In genomic region chr19:4181892-4182291, GRCm38 (mm10) we compare ENCODE assay signal across 8 mouse cellular contexts. TPM values are rescaled to one million over a fixed set of nuclear protein-coding genes. Genes with fewer than 3 reads are reported as not detected.
DNase-seq lines count a peak whose midpoint lies in the region; ATAC-seq and TF ChIP-seq lines count a peak whose summit lies in the region.
"Had no signal": no experiment of that assay in that cellular context is flagged by ENCODE, and none has a peak within 500 bp of the region (broad histone marks: within the 10 kb centered on the region; RNA-seq: fewer than 3 reads in every experiment).

No protein-coding gene starts in this region.

- no peak overlapping the region for H3K27ac ChIP-seq in MEL (ENCODE audit: control insufficient read depth, low read depth, low read length)
- H3K27ac ChIP-seq in hindbrain, postnatal 0 days: peak overlapping the region; percentile 20; the same call in 1 of the 2 replicates
- H3K27ac ChIP-seq: limb, embryonic 15.5 days had no signal

- H3K4me3 ChIP-seq in MEL (ENCODE audit: control insufficient read depth in 1 of 2, insufficient read depth in 1 of 2, low read depth in 2 of 2, low read length in 2 of 2): no peak overlapping the region
- H3K4me3 ChIP-seq in hindbrain, postnatal 0 days (ENCODE audit: low read length): no peak overlapping the region
- H3K4me3 ChIP-seq: limb, embryonic 15.5 days had no signal

- H3K9me3 ChIP-seq in MEL (replicated peaks; ENCODE audit: insufficient read depth, low read length): no peaks in the 10 kb centered on the region
- H3K9me3 ChIP-seq in hindbrain, postnatal 0 days (ENCODE audit: low read length): no peaks in the 10 kb centered on the region
- H3K9me3 ChIP-seq: limb, embryonic 15.5 days had no signal

- DNase-seq in layer of hippocampus, adult 18-20 months (ENCODE audit: low spot score in 2 of 2): peak; percentile 69 to 83
- no peak for DNase-seq in layer of hippocampus, adult 9-10 months (ENCODE audit: low spot score)
- peak; percentile 70 for DNase-seq in MEL (ENCODE audit: low read depth, low spot score)
- DNase-seq in adrenal gland, postnatal 25 days: peak; percentile 69
- peak; percentile 75 for DNase-seq in hindbrain, postnatal 0 days (ENCODE audit: low spot score)

- no peak overlapping the region for H3K9ac ChIP-seq in MEL (ENCODE audit: control insufficient read depth, low read depth, low read length, poor library complexity, severe bottlenecking)
- H3K9ac ChIP-seq in hindbrain, postnatal 0 days (replicated peaks; ENCODE audit: low read length): no peak overlapping the region
- H3K9ac ChIP-seq: limb, embryonic 15.5 days had no signal

- no peak for TF ChIP-seq POLR2A in MEL (IDR thresholded peaks at IDR 0.05; ENCODE audit: control insufficient read depth in 1 of 2, insufficient read depth in 1 of 2, low read depth in 1 of 2, low read length in 2 of 2, poor library complexity in 1 of 2)

- 0 out of 4 replicates have a peak, but pooled peaks cover 0 to 2% of the 10 kb centered on the region in 2 experiments for H3K36me3 ChIP-seq in MEL (ENCODE audit: control insufficient read depth in 1 of 2, insufficient read depth in 2 of 2, low read length in 2 of 2)
- H3K36me3 ChIP-seq in hindbrain, postnatal 0 days (ENCODE audit: insufficient read depth, low read length): no peaks in the 10 kb centered on the region
- H3K36me3 ChIP-seq: limb, embryonic 15.5 days had no signal

- H3K79me2 ChIP-seq in MEL (ENCODE audit: control insufficient read depth, insufficient read depth, low read length, poor library complexity): no peaks in the 10 kb centered on the region

- TF ChIP-seq RAD21 in MEL (IDR thresholded peaks at IDR 0.05; ENCODE audit: low read depth, low read length): no peak

- no peak for TF ChIP-seq CTCF in MEL (IDR thresholded peaks at IDR 0.05 in 2 of 3, conservative IDR thresholded peaks at IDR 0.05 in 1 of 3; ENCODE audit: control insufficient read depth in 1 of 3, insufficient read depth in 1 of 3, low read depth in 2 of 3, low read length in 3 of 3, poor library complexity in 1 of 3, severe bottlenecking in 1 of 3)
- no peak for TF ChIP-seq CTCF in hindbrain, postnatal 0 days (IDR thresholded peaks at IDR 0.05; ENCODE audit: low read depth)

- H3K27me3 ChIP-seq in MEL (ENCODE audit: control insufficient read depth in 1 of 2, insufficient read depth in 2 of 2, low read length in 2 of 2): no peaks in the 10 kb centered on the region
- no peaks in the 10 kb centered on the region for H3K27me3 ChIP-seq in hindbrain, postnatal 0 days (ENCODE audit: insufficient read depth, low read length)
- H3K27me3 ChIP-seq: limb, embryonic 15.5 days had no signal

- peak; percentile 56; the same call in 1 of the 2 replicates for ATAC-seq in hindbrain, postnatal 0 days
- ATAC-seq in megakaryocyte-erythroid progenitor cell, adult 5-6 weeks (replicated peaks; ENCODE audit: low FRiP score, low TSS enrichment, poor library complexity, severe bottlenecking): peak; percentile 40; the same call in 1 of the 2 replicates
- ATAC-seq in erythroid progenitor cell, adult 5-6 weeks (replicated peaks; ENCODE audit: low FRiP score, poor library complexity, severe bottlenecking): no peak

- H3K4me2 ChIP-seq in hindbrain, postnatal 0 days (ENCODE audit: low read depth, low read length): no peak overlapping the region
- H3K4me2 ChIP-seq: limb, embryonic 15.5 days had no signal

- 49% methylated on average over 3 of the region's 3 CpGs for WGBS in hindbrain, postnatal 0 days

- no peaks in the 10 kb centered on the region for H3K4me1 ChIP-seq in MEL (ENCODE audit: control insufficient read depth in 1 of 2, insufficient read depth in 2 of 2, low read length in 2 of 2)
- H3K4me1 ChIP-seq in hindbrain, postnatal 0 days (ENCODE audit: insufficient read depth, low read length): peaks cover 7% of the 10 kb centered on the region; the same call in 1 of the 2 replicates

- no peak for TF ChIP-seq EP300 in MEL (IDR thresholded peaks at IDR 0.05; ENCODE audit: low read depth in 1 of 2, low read length in 2 of 2)

TF ChIP-seq in MEL, 35 proteins besides CTCF, POLR2A, EP300 and RAD21:
- TF ChIP-seq ZKSCAN1 (IDR thresholded peaks at IDR 0.05; ENCODE audit: low read depth, low read length) (no peak), SIN3A (IDR thresholded peaks at IDR 0.05; ENCODE audit: low read length) (peak; percentile 13; the same call in 1 of the 2 replicates)

RNA-seq across cellular contexts. Expression of gene Carns1, which starts 6.6 kb away (rescaled TPM):
- total RNA-seq in layer of hippocampus, adult 18-20 months (2021): 1 to 10 TPM; 6.3 to 7.1 TPM
- 0.39 and 0.81 TPM in 2 replicates for total RNA-seq in MEL (2012; rRNA removed)
- under 1 TPM in 1 of 2 experiments, not detected in 1; 0.63 TPM for polyA plus RNA-seq in MEL (2012; ENCODE audit: insufficient read depth in 1 of 2, insufficient read length in 2 of 2, low read depth in 1 of 2, low replicate concordance in 2 of 2, missing spikeins in 1 of 2)
- 2.6 and 4.1 TPM in 2 replicates for total RNA-seq in adrenal gland, postnatal 25 days (2021)
- total RNA-seq in hindbrain, postnatal 0 days (2014; rRNA removed): 5.5 and 8.3 TPM in 2 replicates
- 7.1 and 7.5 TPM in 2 replicates for polyA plus RNA-seq in hindbrain, postnatal 0 days (2015; fragmentation: Nextera tagmentation; extraction: Ambion mirVana)
- total RNA-seq in megakaryocyte-erythroid progenitor cell, adult 5-6 weeks (2014; fragmentation: Nextera tagmentation): 8.1 and 10.9 TPM in 2 replicates
- total RNA-seq in megakaryocyte-erythroid progenitor cell, adult 5-6 weeks (2017): 0.19 and 1.0 TPM in 2 replicates
- 0.72 and 2.5 TPM in 2 replicates for total RNA-seq in erythroid progenitor cell, adult 5-6 weeks (2015; ENCODE audit: low replicate concordance)
- total RNA-seq in erythroid progenitor cell, adult 5-6 weeks (2017; ENCODE audit: low replicate concordance): 0.13 and 1.5 TPM in 2 replicates

RNA-seq across cellular contexts. Expression of gene Tbc1d10c, which starts 9.2 kb away (rescaled TPM):
- 1 to 10 TPM in 1 of 2 experiments, under 1 TPM in 1; 0.52 to 1.0 TPM for total RNA-seq in layer of hippocampus, adult 18-20 months (2021)
- 14.0 and 15.2 TPM in 2 replicates for total RNA-seq in MEL (2012; rRNA removed)
- polyA plus RNA-seq in MEL (2012; ENCODE audit: insufficient read depth in 1 of 2, insufficient read length in 2 of 2, low read depth in 1 of 2, low replicate concordance in 2 of 2, missing spikeins in 1 of 2): 10 to 100 TPM in 1 of 2 experiments, not detected in 1; 15.5 TPM
- total RNA-seq in adrenal gland, postnatal 25 days (2021): 1.0 TPM in 1 of 2 replicates, not detected in the other
- total RNA-seq in hindbrain, postnatal 0 days (2014; rRNA removed): 2.7 and 3.8 TPM in 2 replicates
- polyA plus RNA-seq in hindbrain, postnatal 0 days (2015; fragmentation: Nextera tagmentation; extraction: Ambion mirVana): 0.95 and 1.4 TPM in 2 replicates
- 17.1 and 30.7 TPM in 2 replicates for total RNA-seq in megakaryocyte-erythroid progenitor cell, adult 5-6 weeks (2014; fragmentation: Nextera tagmentation)
- total RNA-seq in megakaryocyte-erythroid progenitor cell, adult 5-6 weeks (2017): 7.1 and 9.3 TPM in 2 replicates
- total RNA-seq in erythroid progenitor cell, adult 5-6 weeks (2015; ENCODE audit: low replicate concordance): 8.0 and 31.0 TPM in 2 replicates
- total RNA-seq in erythroid progenitor cell, adult 5-6 weeks (2017; ENCODE audit: low replicate concordance): 6.2 and 14.2 TPM in 2 replicates

RNA-seq across cellular contexts. Expression of gene Ppp1ca, which starts 10.0 kb away (rescaled TPM):
- 100 to 1,000 TPM; 268 TPM for total RNA-seq in layer of hippocampus, adult 18-20 months (2021)
- 437 and 453 TPM in 2 replicates for total RNA-seq in MEL (2012; rRNA removed)
- 100 to 1,000 TPM; 455 to 505 TPM for polyA plus RNA-seq in MEL (2012; ENCODE audit: insufficient read depth in 1 of 2, insufficient read length in 2 of 2, low read depth in 1 of 2, low replicate concordance in 2 of 2, missing spikeins in 1 of 2)
- 373 and 392 TPM in 2 replicates for total RNA-seq in adrenal gland, postnatal 25 days (2021)
- total RNA-seq in hindbrain, postnatal 0 days (2014; rRNA removed): 502 and 597 TPM in 2 replicates
- 564 and 571 TPM in 2 replicates for polyA plus RNA-seq in hindbrain, postnatal 0 days (2015; fragmentation: Nextera tagmentation; extraction: Ambion mirVana)
- 392 and 411 TPM in 2 replicates for total RNA-seq in megakaryocyte-erythroid progenitor cell, adult 5-6 weeks (2014; fragmentation: Nextera tagmentation)
- total RNA-seq in megakaryocyte-erythroid progenitor cell, adult 5-6 weeks (2017): 411 and 530 TPM in 2 replicates
- total RNA-seq in erythroid progenitor cell, adult 5-6 weeks (2015; ENCODE audit: low replicate concordance): 181 and 188 TPM in 2 replicates
- total RNA-seq in erythroid progenitor cell, adult 5-6 weeks (2017; ENCODE audit: low replicate concordance): 185 and 268 TPM in 2 replicates

RNA-seq across cellular contexts. Expression of gene Rps6kb2, which starts 18.7 kb away (rescaled TPM):
- total RNA-seq in layer of hippocampus, adult 18-20 months (2021): 10 to 100 TPM; 32.7 to 38.3 TPM
- total RNA-seq in MEL (2012; rRNA removed): 7.4 and 8.7 TPM in 2 replicates
- polyA plus RNA-seq in MEL (2012; ENCODE audit: insufficient read depth in 1 of 2, insufficient read length in 2 of 2, low read depth in 1 of 2, low replicate concordance in 2 of 2, missing spikeins in 1 of 2): 10 to 100 TPM in 1 of 2 experiments, not detected in 1; 19.8 TPM
- total RNA-seq in adrenal gland, postnatal 25 days (2021): 48.8 and 52.6 TPM in 2 replicates
- total RNA-seq in hindbrain, postnatal 0 days (2014; rRNA removed): 17.6 and 24.7 TPM in 2 replicates
- 49.6 and 56.5 TPM in 2 replicates for polyA plus RNA-seq in hindbrain, postnatal 0 days (2015; fragmentation: Nextera tagmentation; extraction: Ambion mirVana)
- total RNA-seq in megakaryocyte-erythroid progenitor cell, adult 5-6 weeks (2014; fragmentation: Nextera tagmentation): 60.4 and 60.9 TPM in 2 replicates
- 14.7 and 39.7 TPM in 2 replicates for total RNA-seq in megakaryocyte-erythroid progenitor cell, adult 5-6 weeks (2017)
- 39.8 and 52.3 TPM in 2 replicates for total RNA-seq in erythroid progenitor cell, adult 5-6 weeks (2015; ENCODE audit: low replicate concordance)
- 21.4 and 34.8 TPM in 2 replicates for total RNA-seq in erythroid progenitor cell, adult 5-6 weeks (2017; ENCODE audit: low replicate concordance)

RNA-seq across cellular contexts. Expression of gene Rad9a, which starts 19.6 kb away (rescaled TPM):
- total RNA-seq in layer of hippocampus, adult 18-20 months (2021): 1 to 10 TPM; 7.9 to 9.6 TPM
- total RNA-seq in MEL (2012; rRNA removed): 20.5 and 21.3 TPM in 2 replicates
- polyA plus RNA-seq in MEL (2012; ENCODE audit: insufficient read depth in 1 of 2, insufficient read length in 2 of 2, low read depth in 1 of 2, low replicate concordance in 2 of 2, missing spikeins in 1 of 2): 10 to 100 TPM in 1 of 2 experiments, not detected in 1; 37.9 TPM
- 10.1 and 10.8 TPM in 2 replicates for total RNA-seq in adrenal gland, postnatal 25 days (2021)
- 15.8 and 25.8 TPM in 2 replicates for total RNA-seq in hindbrain, postnatal 0 days (2014; rRNA removed)
- polyA plus RNA-seq in hindbrain, postnatal 0 days (2015; fragmentation: Nextera tagmentation; extraction: Ambion mirVana): 13.7 and 14.6 TPM in 2 replicates
- 35.5 and 47.7 TPM in 2 replicates for total RNA-seq in megakaryocyte-erythroid progenitor cell, adult 5-6 weeks (2014; fragmentation: Nextera tagmentation)
- total RNA-seq in megakaryocyte-erythroid progenitor cell, adult 5-6 weeks (2017): 17.5 and 29.6 TPM in 2 replicates
- 44.0 and 54.1 TPM in 2 replicates for total RNA-seq in erythroid progenitor cell, adult 5-6 weeks (2015; ENCODE audit: low replicate concordance)
- 27.5 and 41.6 TPM in 2 replicates for total RNA-seq in erythroid progenitor cell, adult 5-6 weeks (2017; ENCODE audit: low replicate concordance)
